Mouse (Mus musculus) MEL (cell line): ENCODE measurements at regions not wholly inside any gene's neighbourhood (a gene's known extent, or its start where the extent isn't known, plus 50 kb on each side); places are given as distances from the start of the nearest gene placed in this dataset.

Source experiments
- DNase-seq: peaks from one replicate; pipeline ENCODE4 v3.0.0; 2011; ENCODE audit warnings: low read depth, low spot score
- H3K27ac ChIP-seq: 2 replicates; pipeline ENCODE4 v1.5.1; 2012; ENCODE audit warnings: low read depth, mild to moderate bottlenecking, control low read depth, low read length, moderate library complexity; ENCODE audit not compliant: control insufficient read depth
- H3K27me3 ChIP-seq, 2 experiments: fragments of 150-350 bp in 1 of 2; sonication (generic) in 1 of 2; 2 replicates each; pipeline ENCODE4 v1.6.1; 2012; ENCODE audit warnings: low read length in 2 of 2, mild to moderate bottlenecking in 2 of 2, improper control_type of control experiment in 1 of 2, moderate library complexity in 1 of 2; ENCODE audit not compliant: insufficient read depth in 2 of 2, control insufficient read depth in 1 of 2
- H3K36me3 ChIP-seq, 2 experiments: 2 replicates each; pipeline ENCODE4 v1.6.1; 2012 to 2014; ENCODE audit warnings: low read length in 2 of 2, improper control_type of control experiment in 1 of 2, inconsistent platforms in 1 of 2, mild to moderate bottlenecking in 1 of 2; ENCODE audit not compliant: insufficient read depth in 2 of 2, control insufficient read depth in 1 of 2
- H3K4me1 ChIP-seq, 2 experiments: fragments of 150-350 bp in 1 of 2; sonication (generic) in 1 of 2; 2 replicates each; pipeline ENCODE4 v1.6.1; 2012; ENCODE audit warnings: low read length in 2 of 2, improper control_type of control experiment in 1 of 2, mild to moderate bottlenecking in 1 of 2; ENCODE audit not compliant: insufficient read depth in 2 of 2, control insufficient read depth in 1 of 2
- H3K4me3 ChIP-seq, 2 experiments: fragments of 150-350 bp in 1 of 2; sonication (generic) in 1 of 2; 2 replicates each; pipeline ENCODE4 v1.5.1; 2012; ENCODE audit warnings: low read depth in 2 of 2, low read length in 2 of 2, mild to moderate bottlenecking in 2 of 2, moderate library complexity in 2 of 2, control low read depth in 1 of 2, improper control_type of control experiment in 1 of 2; ENCODE audit not compliant: control insufficient read depth in 1 of 2, insufficient read depth in 1 of 2
- H3K79me2 ChIP-seq: 2 replicates; pipeline ENCODE4 v1.6.1; 2012; ENCODE audit warnings: mild to moderate bottlenecking, low read length, moderate library complexity; ENCODE audit not compliant: control insufficient read depth, poor library complexity, insufficient read depth
- H3K9ac ChIP-seq: 2 replicates; pipeline ENCODE4 v1.6.1; 2012; ENCODE audit warnings: low read depth, mild to moderate bottlenecking, control low read depth, low read length, moderate library complexity; ENCODE audit not compliant: control insufficient read depth, poor library complexity, severe bottlenecking
- H3K9me3 ChIP-seq: fragments of 150-350 bp; sonication (generic); replicated peaks from 2 replicates; pipeline ENCODE4 v1.6.1; 2012; ENCODE audit warnings: mild to moderate bottlenecking, low read length, improper control_type of control experiment, moderate library complexity; ENCODE audit not compliant: insufficient read depth
- CHD2 ChIP-seq: IDR thresholded peaks from 2 replicates; pipeline ENCODE4 v1.6.1; 2011; ENCODE audit warnings: low read length, improper control_type of control experiment
- CTCF ChIP-seq, 3 experiments: IDR thresholded peaks in 2 of 3; conservative IDR thresholded peaks in 1 of 3; 2 replicates each; pipeline ENCODE4 v1.5.1; 2011 to 2012; ENCODE audit warnings: low read length in 3 of 3, low read depth in 2 of 3, mild to moderate bottlenecking in 2 of 3, improper control_type of control experiment in 1 of 3, inconsistent platforms in 1 of 3, mixed read lengths in 1 of 3, moderate library complexity in 1 of 3; ENCODE audit not compliant: control insufficient read depth in 1 of 3, insufficient read depth in 1 of 3, poor library complexity in 1 of 3, severe bottlenecking in 1 of 3
- E2F4 ChIP-seq: IDR thresholded peaks from 2 replicates; pipeline ENCODE4 v1.6.1; 2011; ENCODE audit warnings: low read depth, low read length, improper control_type of control experiment, borderline replicate concordance
- EP300 ChIP-seq, 2 experiments: IDR thresholded peaks; 2 replicates each; pipeline ENCODE4 v1.6.1; 2011; ENCODE audit warnings: improper control_type of control experiment in 2 of 2, low read length in 2 of 2, low read depth in 1 of 2, mild to moderate bottlenecking in 1 of 2
- ETS1 ChIP-seq: IDR thresholded peaks from 2 replicates; pipeline ENCODE4 v1.6.1; 2012; ENCODE audit warnings: low read depth, mild to moderate bottlenecking, inconsistent platforms, low read length, improper control_type of control experiment, moderate library complexity
- GATA1 ChIP-seq: IDR thresholded peaks from 2 replicates; pipeline ENCODE4 v1.6.1; 2011; ENCODE audit warnings: low read depth, low read length, improper control_type of control experiment
- JUND ChIP-seq: IDR thresholded peaks from 2 replicates; pipeline ENCODE4 v1.6.1; 2011; ENCODE audit warnings: low read depth, mild to moderate bottlenecking, improper control_type of control experiment, low read length
- KAT2A ChIP-seq: conservative IDR thresholded peaks from 2 replicates; pipeline ENCODE4 v1.6.1; 2012; ENCODE audit warnings: low read depth, low read length, improper control_type of control experiment, inconsistent platforms
- MAFK ChIP-seq: IDR thresholded peaks from 2 replicates; pipeline ENCODE4 v1.6.1; 2011; ENCODE audit warnings: low read depth, mild to moderate bottlenecking, low read length, improper control_type of control experiment, borderline replicate concordance
- MYB ChIP-seq: IDR thresholded peaks from 2 replicates; pipeline ENCODE4 v1.6.1; 2011; ENCODE audit warnings: mild to moderate bottlenecking, low read depth, low read length, improper control_type of control experiment
- NRF1 ChIP-seq: IDR thresholded peaks from 2 replicates; pipeline ENCODE4 v1.6.1; 2014; ENCODE audit warnings: low read depth, mild to moderate bottlenecking, inconsistent platforms, low read length, improper control_type of control experiment, moderate library complexity; ENCODE audit not compliant: poor library complexity, insufficient read depth, severe bottlenecking
- POLR2A ChIP-seq, 2 experiments: IDR thresholded peaks; 2 replicates each; pipeline ENCODE4 v1.6.1; 2011 to 2012; ENCODE audit warnings: low read length in 2 of 2, mild to moderate bottlenecking in 2 of 2, control low read depth in 1 of 2, improper control_type of control experiment in 1 of 2, low read depth in 1 of 2, moderate library complexity in 1 of 2; ENCODE audit not compliant: control insufficient read depth in 1 of 2, insufficient read depth in 1 of 2, poor library complexity in 1 of 2
- POLR2AphosphoS2 ChIP-seq: IDR thresholded peaks from 2 replicates; pipeline ENCODE4 v1.6.1; 2011; ENCODE audit warnings: low read length, improper control_type of control experiment
- POLR2AphosphoS5 ChIP-seq: IDR thresholded peaks from 2 replicates; pipeline ENCODE4 v1.6.1; 2012; ENCODE audit warnings: low read depth, borderline replicate concordance, mild to moderate bottlenecking, inconsistent platforms, low read length, moderate library complexity, mixed read lengths
- RAD21 ChIP-seq: IDR thresholded peaks from 2 replicates; pipeline ENCODE4 v1.6.1; 2011; ENCODE audit warnings: mild to moderate bottlenecking, low read depth, low read length, improper control_type of control experiment
- RCOR1 ChIP-seq: IDR thresholded peaks from 2 replicates; pipeline ENCODE4 v1.6.1; 2012; ENCODE audit warnings: low read depth, mild to moderate bottlenecking, inconsistent platforms, low read length, improper control_type of control experiment
- SMC3 ChIP-seq: IDR thresholded peaks from 2 replicates; pipeline ENCODE4 v1.6.1; 2011; ENCODE audit warnings: low read depth, low read length, improper control_type of control experiment
- TBP ChIP-seq: IDR thresholded peaks from 2 replicates; pipeline ENCODE4 v1.8.0; 2011; ENCODE audit warnings: low read depth, low read length, improper control_type of control experiment
- TCF12 ChIP-seq: IDR thresholded peaks from 2 replicates; pipeline ENCODE4 v1.6.1; 2014; ENCODE audit warnings: low read depth, mild to moderate bottlenecking, inconsistent platforms, low read length, improper control_type of control experiment, moderate library complexity
- USF1 ChIP-seq: IDR thresholded peaks from 2 replicates; pipeline ENCODE4 v1.6.1; 2014; ENCODE audit warnings: low read depth, mild to moderate bottlenecking, inconsistent platforms, low read length, improper control_type of control experiment, moderate library complexity
- USF2 ChIP-seq, 2 experiments: IDR thresholded peaks; 2 replicates each; pipeline ENCODE4 v1.6.1; 2011 to 2012; ENCODE audit warnings: improper control_type of control experiment in 2 of 2, low read length in 2 of 2, borderline replicate concordance in 1 of 2, inconsistent platforms in 1 of 2, low read depth in 1 of 2, mild to moderate bottlenecking in 1 of 2; ENCODE audit not compliant: insufficient read depth in 1 of 2
- ZKSCAN1 ChIP-seq: IDR thresholded peaks from 2 replicates; pipeline ENCODE4 v1.6.1; 2012; ENCODE audit warnings: low read depth, mild to moderate bottlenecking, inconsistent platforms, low read length, improper control_type of control experiment, moderate library complexity
- ZNF384 ChIP-seq: IDR thresholded peaks from 2 replicates; pipeline ENCODE4 v1.6.1; 2012; ENCODE audit warnings: low read depth, mild to moderate bottlenecking, inconsistent platforms, low read length, improper control_type of control experiment

DNA sequence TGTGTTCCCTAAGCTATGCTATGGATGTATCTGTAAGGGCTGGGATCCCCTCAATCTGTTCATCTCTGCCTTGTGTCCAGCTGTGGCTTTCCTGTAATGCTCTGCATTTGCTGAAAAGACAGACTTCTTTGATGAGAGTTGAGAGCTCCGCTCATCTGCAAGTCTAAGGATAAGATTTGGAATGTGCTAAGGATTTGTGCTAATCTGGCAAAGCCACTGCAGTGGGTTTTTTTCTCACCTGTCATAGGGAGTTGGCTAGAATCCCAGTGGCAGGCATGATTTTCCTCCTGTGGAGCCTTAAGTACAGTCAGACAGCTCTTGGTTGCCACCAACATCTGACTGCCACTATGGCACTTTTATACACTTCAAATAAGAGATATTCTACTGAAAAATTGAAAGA is 138.8 kb upstream of the Myocd start:
- H3K4me3 ChIP-seq: no peak overlapping the region
- H3K27me3 ChIP-seq: no peaks in the 10 kb centered on the region
- TF ChIP-seq GATA1 (no peak), TBP (no peak), JUND (no peak), MYB (no peak), ETS1 (no peak), POLR2A (IDR thresholded peaks at IDR 0.05; ENCODE audit: control insufficient read depth in 1 of 2, insufficient read depth in 1 of 2, low read depth in 1 of 2, low read length in 2 of 2, poor library complexity in 1 of 2) (no peak), NRF1 (no peak), CTCF (IDR thresholded peaks at IDR 0.05 in 2 of 3, conservative IDR thresholded peaks at IDR 0.05 in 1 of 3; ENCODE audit: control insufficient read depth in 1 of 3, insufficient read depth in 1 of 3, low read depth in 2 of 3, low read length in 3 of 3, poor library complexity in 1 of 3, severe bottlenecking in 1 of 3) (no peak), E2F4 (no peak), RCOR1 (no peak), ZNF384 (no peak), KAT2A (no peak), ZKSCAN1 (no peak), RAD21 (no peak), SMC3 (no peak), CHD2 (no peak), EP300 (IDR thresholded peaks at IDR 0.05; ENCODE audit: low read depth in 1 of 2, low read length in 2 of 2) (no peak), TCF12 (no peak)
- no peaks in the 10 kb centered on the region for H3K9me3 ChIP-seq
- no peaks in the 10 kb centered on the region for H3K36me3 ChIP-seq
- H3K27ac ChIP-seq: no peak overlapping the region
- DNase-seq: no peak
- no peak overlapping the region for H3K9ac ChIP-seq
- no peaks in the 10 kb centered on the region for H3K4me1 ChIP-seq
- H3K79me2 ChIP-seq: no peaks in the 10 kb centered on the region

- no peaks in the 10 kb centered on the region for H3K4me1 ChIP-seq
- H3K27ac ChIP-seq: no peak overlapping the region
- no peaks in the 10 kb centered on the region for H3K79me2 ChIP-seq
- TF ChIP-seq NRF1: no peak
- TF ChIP-seq POLR2A (IDR thresholded peaks at IDR 0.05; ENCODE audit: control insufficient read depth in 1 of 2, insufficient read depth in 1 of 2, low read depth in 1 of 2, low read length in 2 of 2, poor library complexity in 1 of 2): no peak
- no peak for TF ChIP-seq GATA1
- no peak for TF ChIP-seq E2F4
- TF ChIP-seq MAFK: no peak
- TF ChIP-seq USF2 (IDR thresholded peaks at IDR 0.05; ENCODE audit: borderline replicate concordance in 1 of 2, insufficient read depth in 1 of 2, low read depth in 1 of 2, low read length in 2 of 2): no peak
- TF ChIP-seq POLR2AphosphoS2: no peak
- TF ChIP-seq USF1: no peak
- TF ChIP-seq POLR2AphosphoS5: no peak
- H3K9me3 ChIP-seq: no peaks in the 10 kb centered on the region
- H3K4me3 ChIP-seq: no peak overlapping the region
- no peak overlapping the region for H3K9ac ChIP-seq
- H3K27me3 ChIP-seq: no peaks in the 10 kb centered on the region
- DNase-seq: no peak
- H3K36me3 ChIP-seq: no peaks in the 10 kb centered on the region
Measured at GRCm38 (mm10) chr11:65402460-65403154, 132.8 kb upstream of the Myocd start.
